10 mouse cellular contexts compared by ENCODE assay signal in genomic region chr12:100534028-100534427, GRCm38 (mm10). TPM values are rescaled to one million over a fixed set of nuclear protein-coding genes. Genes with fewer than 3 reads are reported as not detected.
A peak's percentile ranks its signal among the peaks of the same experiment; 100 is the strongest.
DNase-seq lines count a peak whose midpoint lies in the region; ATAC-seq and TF ChIP-seq lines count a peak whose summit lies in the region.
"Had no signal": no experiment of that assay in that cellular context is flagged by ENCODE, and none has a peak within 500 bp of the region (broad histone marks: within the 10 kb centered on the region; RNA-seq: fewer than 3 reads in every experiment).

No protein-coding gene starts in this region.

- H3K27me3 ChIP-seq in stomach, embryonic 15.5 days (replicated peaks) = no peaks in the 10 kb centered on the region
- no peaks in the 10 kb centered on the region for H3K27me3 ChIP-seq in stomach, postnatal 0 days (ENCODE audit: control insufficient read depth, insufficient read depth, low read length)
- H3K27me3 ChIP-seq in limb, embryonic 12.5 days = no peaks in the 10 kb centered on the region

- H3K4me1 ChIP-seq in stomach, embryonic 15.5 days = peaks cover 2% of the 10 kb centered on the region
- no peaks in the 10 kb centered on the region for H3K4me1 ChIP-seq in stomach, postnatal 0 days (replicated peaks; ENCODE audit: control insufficient read depth, insufficient read depth)
- H3K4me1 ChIP-seq in limb, embryonic 12.5 days (replicated peaks) = peaks cover 11% of the 10 kb centered on the region

- no peak overlapping the region for H3K9ac ChIP-seq in stomach, embryonic 15.5 days
- H3K9ac ChIP-seq in stomach, postnatal 0 days (ENCODE audit: low read length) = no peak overlapping the region
- no peak overlapping the region for H3K9ac ChIP-seq in limb, embryonic 12.5 days (replicated peaks)
- H3K9ac ChIP-seq: liver, embryonic 14.5 days had no signal

- no peak overlapping the region for H3K4me3 ChIP-seq in gastrocnemius, adult 2 months
- no peak overlapping the region for H3K4me3 ChIP-seq in stomach, embryonic 15.5 days (replicated peaks)
- H3K4me3 ChIP-seq in stomach, postnatal 0 days (ENCODE audit: low read depth, low read length) = no peak overlapping the region
- no peak overlapping the region for H3K4me3 ChIP-seq in limb, embryonic 12.5 days (replicated peaks)

- 46% methylated on average over 3 of the region's 3 CpGs for WGBS in stomach, embryonic 15.5 days
- 48% methylated on average over 3 of the region's 3 CpGs for WGBS in stomach, postnatal 0 days
- 70% methylated on average over 3 of the region's 3 CpGs for WGBS in limb, embryonic 12.5 days

- no peaks in the 10 kb centered on the region for H3K36me3 ChIP-seq in stomach, embryonic 15.5 days
- no peaks in the 10 kb centered on the region for H3K36me3 ChIP-seq in stomach, postnatal 0 days (ENCODE audit: control insufficient read depth, insufficient read depth, low read length)
- no peaks in the 10 kb centered on the region for H3K36me3 ChIP-seq in limb, embryonic 12.5 days

- no peak for TF ChIP-seq CTCF in gastrocnemius, adult 2 months (IDR thresholded peaks at IDR 0.05)
- no peak for TF ChIP-seq CTCF in stomach, postnatal 0 days (IDR thresholded peaks at IDR 0.05; ENCODE audit: low read depth)

- no peak for DNase-seq in gastrocnemius, adult 2 months
- no peak for DNase-seq in gastrocnemius, postnatal 10 days
- DNase-seq in stomach, postnatal 0 days (ENCODE audit: low spot score) = no peak
- no peak for DNase-seq in left cerebral cortex, adult 11 months (ENCODE audit: low spot score)
- DNase-seq in urinary bladder, postnatal 4 days (ENCODE audit: low spot score in 2 of 2) = no peak
- DNase-seq in cerebellum, postnatal 4 days (ENCODE audit: low spot score in 2 of 2) = no peak
- DNase-seq: cerebellum, adult 18-20 months had no signal

- H3K27ac ChIP-seq in gastrocnemius, adult 2 months = peak overlapping the region; percentile 76
- 0 out of 2 replicates have a peak overlapping the region, but pooled peaks have one; percentile 1 for H3K27ac ChIP-seq in stomach, embryonic 15.5 days
- no peak overlapping the region for H3K27ac ChIP-seq in stomach, postnatal 0 days (replicated peaks)
- peak overlapping the region; percentile 41; the same call in 1 of the 2 replicates for H3K27ac ChIP-seq in limb, embryonic 12.5 days
- H3K27ac ChIP-seq: liver, embryonic 14.5 days had no signal

- H3K4me2 ChIP-seq in stomach, embryonic 15.5 days = no peak overlapping the region
- no peak overlapping the region for H3K4me2 ChIP-seq in stomach, postnatal 0 days (replicated peaks; ENCODE audit: low read depth)
- H3K4me2 ChIP-seq in limb, embryonic 12.5 days = no peak overlapping the region

- no peaks in the 10 kb centered on the region for H3K9me3 ChIP-seq in stomach, embryonic 15.5 days
- H3K9me3 ChIP-seq in stomach, postnatal 0 days (ENCODE audit: control insufficient read depth, low read length) = no peaks in the 10 kb centered on the region
- H3K9me3 ChIP-seq in limb, embryonic 12.5 days = no peaks in the 10 kb centered on the region

- intact Hi-C loops in gastrocnemius, adult 2 months (cut with DNase I) = no loop called here

- TF ChIP-seq EP300 in stomach, postnatal 0 days (optimal IDR thresholded peaks at IDR 0.05) = no peak

- ATAC-seq in stomach, embryonic 15.5 days (ENCODE audit: insufficient read depth, low FRiP score, low read depth) = no peak
- no peak for ATAC-seq in stomach, postnatal 0 days (ENCODE audit: low FRiP score, low TSS enrichment)
- no peak for ATAC-seq in limb, embryonic 12.5 days (ENCODE audit: insufficient number of reproducible peaks, insufficient read depth, low FRiP score, low TSS enrichment, low read depth)

RNA-seq across cellular contexts. Expression of gene Ttc7b, which starts 13.4 kb away (rescaled TPM):
- 100 to 1,000 TPM; 147 to 160 TPM for total RNA-seq in gastrocnemius, adult 2 months (2021)
- 10 to 100 TPM; 73.3 to 74.1 TPM for total RNA-seq in gastrocnemius, postnatal 10 days (2021)
- polyA plus RNA-seq in stomach, embryonic 15.5 days (2015; fragmentation: Nextera tagmentation; extraction: Ambion mirVana) = 5.4 TPM in 2 replicates
- polyA plus RNA-seq in stomach, postnatal 0 days (2015; fragmentation: Nextera tagmentation; extraction: Ambion mirVana) = 2.4 and 3.4 TPM in 2 replicates
- polyA plus RNA-seq in limb, embryonic 12.5 days (2016; fragmentation: Nextera tagmentation; extraction: Ambion mirVana) = 4.8 and 5.2 TPM in 2 replicates
